Mouse (Mus musculus): ENCODE results near the gene Atp6v1g1. TPM values are rescaled to one million over a fixed set of nuclear protein-coding genes. Genes with fewer than 3 reads are reported as not detected.

Atp6v1g1 gene
- 171 TPM for polyA plus RNA-seq (2014; fragmentation: Illumina TruSeq; extraction: RNeasy Lipid Tissue Mini Kit (QIAGEN cat#74804); ENCODE audit: low replicate concordance)

GRCm38 (mm10) chr4:63544494-63545230, at the start of gene Atp6v1g1:
Gene Atp6v1g1 (plus strand): TSS chr4:63544772.

GRCm38 (mm10) chr4:63495915-63496278, 48.7 kb upstream of the Atp6v1g1 start, which contains the start of gene Whrn:
Gene Whrn (minus strand): TSS chr4:63495991.

GRCm38 (mm10) chr4:63558407-63559081, 14.0 kb downstream of the Atp6v1g1 start, which contains the start of gene Tmem268:
Gene Tmem268 (plus strand): TSS chr4:63558781.

Other genes starting within 250 kb of the Atp6v1g1 start
- gene Orm1, start 200.2 kb upstream of the Atp6v1g1 start, polyA plus RNA-seq (2014; fragmentation: Illumina TruSeq; extraction: RNeasy Lipid Tissue Mini Kit (QIAGEN cat#74804); ENCODE audit: low replicate concordance) = 4.9 TPM
- gene Orm3, start 188.6 kb upstream of the Atp6v1g1 start, polyA plus RNA-seq (2014; fragmentation: Illumina TruSeq; extraction: RNeasy Lipid Tissue Mini Kit (QIAGEN cat#74804); ENCODE audit: low replicate concordance) = not detected
- not detected for gene Orm2, start 182.3 kb upstream of the Atp6v1g1 start, polyA plus RNA-seq (2014; fragmentation: Illumina TruSeq; extraction: RNeasy Lipid Tissue Mini Kit (QIAGEN cat#74804); ENCODE audit: low replicate concordance)
- gene Akna, start 141.4 kb upstream of the Atp6v1g1 start, polyA plus RNA-seq (2014; fragmentation: Illumina TruSeq; extraction: RNeasy Lipid Tissue Mini Kit (QIAGEN cat#74804); ENCODE audit: low replicate concordance) = 0.30 TPM
- 0.93 TPM for gene Whrn, start 48.8 kb upstream of the Atp6v1g1 start, polyA plus RNA-seq (2014; fragmentation: Illumina TruSeq; extraction: RNeasy Lipid Tissue Mini Kit (QIAGEN cat#74804); ENCODE audit: low replicate concordance)
- gene Tmem268, start 14.0 kb downstream of the Atp6v1g1 start, polyA plus RNA-seq (2014; fragmentation: Illumina TruSeq; extraction: RNeasy Lipid Tissue Mini Kit (QIAGEN cat#74804); ENCODE audit: low replicate concordance) = 10.2 TPM
- gene Gm11213, start 60.5 kb downstream of the Atp6v1g1 start, polyA plus RNA-seq (2014; fragmentation: Illumina TruSeq; extraction: RNeasy Lipid Tissue Mini Kit (QIAGEN cat#74804); ENCODE audit: low replicate concordance) = not detected
- gene Tex48, start 77.7 kb downstream of the Atp6v1g1 start, polyA plus RNA-seq (2014; fragmentation: Illumina TruSeq; extraction: RNeasy Lipid Tissue Mini Kit (QIAGEN cat#74804); ENCODE audit: low replicate concordance) = not detected
- not detected for gene Gm11214, start 118.6 kb downstream of the Atp6v1g1 start, polyA plus RNA-seq (2014; fragmentation: Illumina TruSeq; extraction: RNeasy Lipid Tissue Mini Kit (QIAGEN cat#74804); ENCODE audit: low replicate concordance)
- gene Tnfsf15, start 200.3 kb downstream of the Atp6v1g1 start, polyA plus RNA-seq (2014; fragmentation: Illumina TruSeq; extraction: RNeasy Lipid Tissue Mini Kit (QIAGEN cat#74804); ENCODE audit: low replicate concordance) = 0.97 TPM

All from small intestine, adult 10 weeks (tissue).